In genomic region chr14:114946321-114946720, GRCm38 (mm10) we compare ENCODE assay signal across 15 mouse cellular contexts.
DNase-seq lines count a peak whose midpoint lies in the region; ATAC-seq and TF ChIP-seq lines count a peak whose summit lies in the region.
"Had no signal": no experiment of that assay in that cellular context is flagged by ENCODE, and none has a peak within 500 bp of the region (broad histone marks: within the 10 kb centered on the region; RNA-seq: fewer than 3 reads in every experiment).

No protein-coding gene starts in this region.

- H3K36me3 ChIP-seq in CH12.LX (replicated peaks in 1 of 2; ENCODE audit: control insufficient read depth in 1 of 2, insufficient read depth in 1 of 2, low read length in 1 of 2): no peaks in the 10 kb centered on the region
- no peaks in the 10 kb centered on the region for H3K36me3 ChIP-seq in liver, embryonic 12.5 days
- no peaks in the 10 kb centered on the region for H3K36me3 ChIP-seq in intestine, embryonic 15.5 days
- H3K36me3 ChIP-seq in hindbrain, embryonic 12.5 days: no peaks in the 10 kb centered on the region
- H3K36me3 ChIP-seq: heart, embryonic 13.5 days; kidney, embryonic 15.5 days; midbrain, embryonic 13.5 days; neural tube, embryonic 12.5 days had no signal

- TF ChIP-seq CTCF in CH12.LX (conservative IDR thresholded peaks at IDR 0.05 in 1 of 2, IDR thresholded peaks at IDR 0.05 in 1 of 2; ENCODE audit: low read depth in 2 of 2, low read length in 2 of 2): no peak

- TF ChIP-seq POLR2A in CH12.LX (IDR thresholded peaks at IDR 0.05; ENCODE audit: low read depth, low read length): no peak

- H3K4me1 ChIP-seq in CH12.LX (ENCODE audit: control insufficient read depth in 1 of 2, insufficient read depth in 2 of 2): peaks cover 2 to 27% of the 10 kb centered on the region in 2 experiments
- peaks cover 15% of the 10 kb centered on the region for H3K4me1 ChIP-seq in liver, embryonic 12.5 days
- H3K4me1 ChIP-seq in intestine, embryonic 15.5 days (replicated peaks): no peaks in the 10 kb centered on the region
- 0 out of 2 replicates have a peak, but pooled peaks cover 2% of the 10 kb centered on the region for H3K4me1 ChIP-seq in hindbrain, embryonic 12.5 days
- H3K4me1 ChIP-seq: kidney, embryonic 15.5 days; neural tube, embryonic 12.5 days had no signal

- 34% methylated on average over 7 of the region's 7 CpGs for WGBS in liver, embryonic 12.5 days (ENCODE audit: insufficient replicate concordance)
- WGBS in intestine, embryonic 15.5 days: 78% methylated on average over 7 of the region's 7 CpGs
- 66% methylated on average over 7 of the region's 7 CpGs for WGBS in hindbrain, embryonic 12.5 days

- in situ Hi-C loops in CH12.LX (cut with MboI; ENCODE audit: low pct_ligation_motif_present, low pct_unique_long_range_greater_than_20kb, low sequenced_read_pairs): no loop called here

- no peak for TF ChIP-seq RAD21 in CH12.LX (IDR thresholded peaks at IDR 0.05; ENCODE audit: low read depth, low read length)

- H3K27ac ChIP-seq in CH12.LX (ENCODE audit: insufficient read depth, low read depth): no peak overlapping the region
- H3K27ac ChIP-seq in liver, embryonic 12.5 days: no peak overlapping the region
- no peak overlapping the region for H3K27ac ChIP-seq in intestine, embryonic 15.5 days
- H3K27ac ChIP-seq in hindbrain, embryonic 12.5 days: no peak overlapping the region
- H3K27ac ChIP-seq: heart, embryonic 13.5 days; hindbrain, postnatal 0 days; kidney, embryonic 15.5 days; midbrain, embryonic 13.5 days; neural tube, embryonic 12.5 days had no signal

- DNase-seq in A20 (ENCODE audit: low read depth, low spot score) (peak; percentile 31), CH12.LX (ENCODE audit: extremely low read depth) (peak; percentile 34)
- DNase-seq in gastrocnemius, postnatal 4 days (ENCODE audit: low spot score in 2 of 2): no peak
- DNase-seq: cerebellum, adult 9-10 months; left cerebral cortex, postnatal 4 days; lung, embryonic 14.5 days had no signal

- H3K4me2 ChIP-seq in CH12.LX (ENCODE audit: insufficient read depth, low read depth, poor library complexity, severe bottlenecking): no peak overlapping the region
- H3K4me2 ChIP-seq in liver, embryonic 12.5 days: no peak overlapping the region
- no peak overlapping the region for H3K4me2 ChIP-seq in intestine, embryonic 15.5 days (replicated peaks)
- H3K4me2 ChIP-seq in hindbrain, embryonic 12.5 days (replicated peaks): no peak overlapping the region
- H3K4me2 ChIP-seq: heart, embryonic 13.5 days; kidney, embryonic 15.5 days; lung, embryonic 14.5 days; midbrain, embryonic 13.5 days; neural tube, embryonic 12.5 days had no signal

- no peaks in the 10 kb centered on the region for H3K9me3 ChIP-seq in CH12.LX (replicated peaks; ENCODE audit: low read length)
- H3K9me3 ChIP-seq in liver, embryonic 12.5 days (replicated peaks): no peaks in the 10 kb centered on the region
- no peaks in the 10 kb centered on the region for H3K9me3 ChIP-seq in intestine, embryonic 15.5 days
- no peaks in the 10 kb centered on the region for H3K9me3 ChIP-seq in hindbrain, embryonic 12.5 days (replicated peaks)
- H3K9me3 ChIP-seq: heart, embryonic 13.5 days; kidney, embryonic 15.5 days; midbrain, embryonic 13.5 days; neural tube, embryonic 12.5 days had no signal

- no peak overlapping the region for H3K4me3 ChIP-seq in CH12.LX (replicated peaks in 1 of 3; ENCODE audit: low read depth in 2 of 3, low read length in 2 of 3, poor library complexity in 1 of 3)
- no peak overlapping the region for H3K4me3 ChIP-seq in liver, embryonic 12.5 days
- no peak overlapping the region for H3K4me3 ChIP-seq in intestine, embryonic 15.5 days (replicated peaks)
- no peak overlapping the region for H3K4me3 ChIP-seq in hindbrain, embryonic 12.5 days
- H3K4me3 ChIP-seq: heart, embryonic 13.5 days; kidney, embryonic 15.5 days; midbrain, embryonic 13.5 days; neural tube, embryonic 12.5 days had no signal

- no peaks in the 10 kb centered on the region for H3K27me3 ChIP-seq in CH12.LX (replicated peaks)
- H3K27me3 ChIP-seq in liver, embryonic 12.5 days (replicated peaks): no peaks in the 10 kb centered on the region
- no peaks in the 10 kb centered on the region for H3K27me3 ChIP-seq in intestine, embryonic 15.5 days (replicated peaks)
- H3K27me3 ChIP-seq in hindbrain, embryonic 12.5 days: no peaks in the 10 kb centered on the region
- H3K27me3 ChIP-seq: heart, embryonic 13.5 days; kidney, embryonic 15.5 days; midbrain, embryonic 13.5 days; neural tube, embryonic 12.5 days had no signal

- dilution Hi-C loops in CH12.LX (cut with MboI; ENCODE audit: extremely low pct_ligation_motif_present, extremely low pct_unique_long_range_greater_than_20kb, low sequenced_read_pairs): no loop called here

- ATAC-seq in liver, embryonic 12.5 days: 0 out of 2 replicates have a peak, but pooled peaks have one; percentile 31
- peak; percentile 69; the same call in 1 of the 2 replicates for ATAC-seq in neutrophil, adult 5-6 weeks (ENCODE audit: extremely low read depth, insufficient number of reproducible peaks, low FRiP score, poor library complexity, severe bottlenecking)
- no peak for ATAC-seq in intestine, embryonic 15.5 days
- ATAC-seq in hindbrain, embryonic 12.5 days (ENCODE audit: low FRiP score): no peak
- ATAC-seq: hindbrain, postnatal 0 days; midbrain, embryonic 13.5 days had no signal

- no peak overlapping the region for H3K9ac ChIP-seq in CH12.LX (ENCODE audit: insufficient read depth, low read depth)
- H3K9ac ChIP-seq in liver, embryonic 12.5 days: no peak overlapping the region
- no peak overlapping the region for H3K9ac ChIP-seq in intestine, embryonic 15.5 days
- no peak overlapping the region for H3K9ac ChIP-seq in hindbrain, embryonic 12.5 days
- H3K9ac ChIP-seq: heart, embryonic 13.5 days; kidney, embryonic 15.5 days; lung, embryonic 14.5 days; midbrain, embryonic 13.5 days; neural tube, embryonic 12.5 days had no signal

- TF ChIP-seq EP300 in CH12.LX (IDR thresholded peaks at IDR 0.05; ENCODE audit: low read length): no peak

- H3K79me2 ChIP-seq in CH12.LX (replicated peaks; ENCODE audit: control insufficient read depth, extremely low read depth, insufficient read depth, poor library complexity, severe bottlenecking): no peaks in the 10 kb centered on the region

TF ChIP-seq in CH12.LX, 34 proteins besides CTCF, POLR2A, EP300 and RAD21:
- no peak for TF ChIP-seq MAX (IDR thresholded peaks at IDR 0.05; ENCODE audit: low read length)
- TF ChIP-seq USF2 (conservative IDR thresholded peaks at IDR 0.05; ENCODE audit: low read depth, low read length): no peak
- TF ChIP-seq ETS1 (conservative IDR thresholded peaks at IDR 0.05; ENCODE audit: low read depth, low read length): no peak
- TF ChIP-seq PAX5 (IDR thresholded peaks at IDR 0.05; ENCODE audit: low read length): no peak
- no peak for TF ChIP-seq SMC3 (IDR thresholded peaks at IDR 0.05; ENCODE audit: low read depth, low read length)
- TF ChIP-seq ZKSCAN1 (IDR thresholded peaks at IDR 0.05; ENCODE audit: borderline replicate concordance, low read depth, low read length): no peak
- no peak for TF ChIP-seq JUND (conservative IDR thresholded peaks at IDR 0.05; ENCODE audit: low read depth, low read length)
- no peak for TF ChIP-seq GABPA (IDR thresholded peaks at IDR 0.05; ENCODE audit: insufficient replicate concordance, low read depth, low read length)
- TF ChIP-seq NRF1 (IDR thresholded peaks at IDR 0.05; ENCODE audit: low read depth, low read length): no peak
- TF ChIP-seq MAZ (IDR thresholded peaks at IDR 0.05; ENCODE audit: low read depth, low read length): no peak
- TF ChIP-seq USF1 (IDR thresholded peaks at IDR 0.05; ENCODE audit: low read depth, low read length): no peak
- TF ChIP-seq RCOR1 (conservative IDR thresholded peaks at IDR 0.05; ENCODE audit: low read depth, low read length): no peak
- TF ChIP-seq UBTF (IDR thresholded peaks at IDR 0.05; ENCODE audit: low read depth, low read length): no peak
- no peak for TF ChIP-seq MAFK (IDR thresholded peaks at IDR 0.05; ENCODE audit: insufficient replicate concordance, low read length)
- no peak for TF ChIP-seq ZC3H11A (IDR thresholded peaks at IDR 0.05; ENCODE audit: low read depth, low read length)
- no peak for TF ChIP-seq JUN (IDR thresholded peaks at IDR 0.05; ENCODE audit: insufficient read depth, low read depth, low read length)
- TF ChIP-seq SIN3A (IDR thresholded peaks at IDR 0.05; ENCODE audit: low read length): no peak
- no peak for TF ChIP-seq TCF12 (IDR thresholded peaks at IDR 0.05; ENCODE audit: low read depth, low read length)
- no peak for TF ChIP-seq MEF2A (IDR thresholded peaks at IDR 0.05; ENCODE audit: borderline replicate concordance, low read depth, low read length)
TF ChIP-seq in CH12.LX: peak in this region for 0.

Comparison
In these comparisons a context has a peak if more than half of its experiments do, and no peak if none do; other contexts are left out.
1. DNase-seq: peak in A20 (single experiment) and CH12.LX (single experiment); none in gastrocnemius, postnatal 4 days (0 of 2).
2. ATAC-seq: peak in liver, embryonic 12.5 days (single experiment) and neutrophil, adult 5-6 weeks (single experiment); none in intestine, embryonic 15.5 days (single experiment) and hindbrain, embryonic 12.5 days (single experiment).